Mouse (Mus musculus) 416B (cell line): ENCODE measurements at regions not wholly inside any gene's neighbourhood (a gene's known extent, or its start where the extent isn't known, plus 50 kb on each side); places are given as distances from the start of the nearest gene placed in this dataset.

ENCODE experiments used
- DNase-seq: peaks from one replicate; pipeline ENCODE4 v3.0.0; 2011; ENCODE audit warnings: low read depth

GRCm38 (mm10) chr15:27270203-27270602 is 196.3 kb upstream of the Ank start:
- no peak for DNase-seq

- DNase-seq, result peak; percentile 3
Measured at GRCm38 (mm10) chr15:27282279-27282678, 184.2 kb upstream of the Ank start.

- no peak for DNase-seq
Measured at GRCm38 (mm10) chr15:27303856-27304255, 162.6 kb upstream of the Ank start.

DNA sequence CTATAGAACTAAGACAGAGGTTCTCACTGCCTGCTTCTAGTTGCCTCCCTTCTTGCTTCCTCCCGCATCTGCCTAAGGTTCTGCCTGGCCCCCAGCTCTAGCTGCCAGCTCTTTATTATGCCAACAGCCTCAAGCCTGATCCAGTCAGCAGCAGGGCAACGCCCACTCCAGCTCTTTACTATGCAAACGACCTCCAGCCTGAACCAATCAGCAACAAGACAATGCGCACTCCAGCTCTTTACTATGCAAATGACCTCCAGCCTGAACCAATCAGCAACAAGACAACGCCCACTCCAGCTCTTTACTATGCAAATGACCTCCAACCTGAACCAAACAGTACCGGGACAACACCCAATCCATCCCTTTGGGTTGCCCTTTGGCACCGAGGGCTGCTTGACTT is 162.2 kb upstream of the Ank start:
- no peak for DNase-seq

- no peak for DNase-seq
Measured at GRCm38 (mm10) chr15:27305035-27305434, 161.4 kb upstream of the Ank start.

DNA sequence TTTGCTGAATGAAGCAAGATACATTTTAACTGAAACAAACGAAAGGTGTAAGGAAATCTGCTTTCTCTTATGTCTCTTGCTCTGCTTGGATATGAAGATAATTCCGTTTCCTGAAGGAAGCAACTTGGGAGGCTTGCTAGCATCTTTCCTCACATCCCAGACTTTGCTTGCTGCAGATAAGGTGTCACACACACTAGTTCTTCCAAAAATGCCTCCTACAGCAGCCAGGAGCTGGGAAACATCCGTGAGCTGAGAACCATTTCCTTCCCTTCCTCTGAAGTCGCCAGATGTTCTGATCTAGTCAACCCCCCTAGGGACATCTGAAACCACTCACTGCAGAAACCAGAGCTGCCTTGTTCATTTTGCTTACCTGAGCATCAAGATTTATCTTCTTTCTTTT is 157.8 kb upstream of the Ank start:
- DNase-seq, result no peak

DNA sequence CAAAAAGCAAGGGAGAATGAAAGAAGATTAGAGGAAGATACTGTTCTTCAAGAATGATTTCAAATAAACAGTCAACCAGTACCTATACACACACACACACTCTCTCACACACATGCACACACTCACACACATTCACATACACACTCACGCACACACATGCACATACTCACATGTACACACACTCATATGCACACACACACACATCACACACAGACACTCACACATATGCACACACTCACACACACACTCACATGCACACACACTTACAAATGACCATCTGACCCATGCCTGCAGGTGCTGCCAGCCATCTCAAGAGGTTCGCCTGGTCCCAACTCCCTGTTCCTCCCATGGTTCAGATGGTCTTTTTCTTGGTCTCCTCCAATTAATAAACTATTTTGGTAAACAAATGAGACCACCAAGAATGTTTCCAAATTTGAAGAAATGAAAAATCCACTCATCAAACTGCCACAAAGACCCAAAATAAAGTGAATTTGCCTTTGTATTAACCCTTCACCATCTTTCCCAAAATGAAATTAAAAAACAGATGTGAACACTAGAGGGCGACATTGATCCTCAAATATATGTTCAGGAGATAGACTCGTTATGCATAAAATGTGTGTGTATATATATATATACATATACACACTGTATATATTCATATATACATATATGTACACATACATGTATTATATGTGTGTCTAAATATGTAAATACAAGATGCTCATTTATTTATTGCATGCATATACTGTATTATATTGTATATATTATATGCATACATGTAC is 150.3 kb upstream of the Ank start:
- DNase-seq, result peak; percentile 60

- DNase-seq, result no peak
Measured at GRCm38 (mm10) chr15:27316746-27317129, 149.7 kb upstream of the Ank start.

DNA sequence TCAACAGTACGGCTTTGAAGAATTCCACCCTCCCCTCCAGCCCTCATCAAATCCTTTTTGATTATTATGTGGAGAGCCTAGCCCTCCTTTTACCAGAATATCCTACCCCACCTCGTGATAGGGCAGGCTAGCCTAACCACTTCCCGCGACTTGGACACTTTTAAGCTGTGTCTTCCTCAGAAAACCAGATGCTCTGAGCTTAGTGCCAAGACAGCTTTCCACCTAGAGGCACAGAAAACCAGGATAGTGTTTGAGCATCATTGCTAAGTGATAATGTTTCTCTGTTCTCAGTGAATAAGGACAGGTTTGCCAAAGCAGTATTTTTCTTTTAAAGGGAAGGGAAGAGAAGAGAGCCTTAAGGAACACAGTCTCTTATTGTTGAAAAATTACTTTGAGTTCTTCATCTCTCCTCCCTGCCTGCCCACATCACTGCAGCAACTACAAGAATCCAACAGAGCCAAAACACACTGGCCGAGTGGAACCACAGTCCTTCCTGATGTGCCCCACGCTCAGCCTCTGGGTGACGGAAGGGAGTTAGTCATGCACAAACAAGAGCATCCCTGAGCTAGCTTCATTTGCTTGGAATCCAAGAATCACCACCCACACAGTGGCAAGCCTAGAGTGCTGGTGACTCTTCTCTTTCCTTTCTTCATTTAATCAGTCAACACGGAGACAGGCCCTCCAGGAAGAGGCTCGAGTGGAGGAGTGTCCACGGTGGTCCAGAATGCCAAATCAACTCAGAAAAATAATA is 144.4 kb upstream of the Ank start:
- DNase-seq, result peak; percentile 20

DNA sequence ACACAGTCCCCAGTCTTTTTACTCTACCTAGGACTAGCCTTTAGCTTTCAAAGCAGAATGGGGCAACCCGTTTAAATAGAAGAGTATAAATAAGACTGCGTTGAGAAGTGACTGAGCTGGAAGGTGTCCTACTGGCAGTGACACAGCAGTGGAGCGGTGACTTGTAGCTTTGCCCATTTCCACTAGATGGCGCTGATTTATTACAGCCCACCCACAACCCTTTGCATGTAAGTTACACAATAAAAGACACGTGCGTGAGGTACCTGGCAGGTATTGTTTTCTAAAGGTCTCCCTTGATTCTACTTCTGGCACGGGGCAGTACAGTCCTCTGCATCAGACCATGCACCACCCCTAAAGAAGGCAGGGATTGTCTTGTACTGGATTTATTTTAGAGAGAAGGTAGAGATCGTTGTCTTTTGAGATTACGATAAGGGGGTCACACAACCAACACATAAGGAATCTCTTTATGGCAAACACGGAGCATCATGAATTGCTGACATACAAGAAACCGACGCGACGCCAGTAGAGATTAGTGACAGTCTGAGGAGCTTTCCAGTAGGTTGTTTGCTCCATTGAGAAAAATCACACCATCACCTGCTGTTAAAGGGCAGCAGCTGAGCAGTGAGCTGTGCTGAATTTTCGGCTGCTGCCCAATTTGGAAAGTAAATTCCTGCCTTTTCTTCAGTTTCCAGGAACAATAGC is 140.5 kb upstream of the Ank start:
- peak; percentile 72 for DNase-seq

GRCm38 (mm10) chr15:27326549-27326876 is 140.0 kb upstream of the Ank start:
- DNase-seq, result no peak

- DNase-seq, result peak; percentile 36
Measured at GRCm38 (mm10) chr15:27327744-27328143, 138.7 kb upstream of the Ank start.

GRCm38 (mm10) chr15:27328441-27328840 is 138.0 kb upstream of the Ank start:
- DNase-seq, result no peak

DNA sequence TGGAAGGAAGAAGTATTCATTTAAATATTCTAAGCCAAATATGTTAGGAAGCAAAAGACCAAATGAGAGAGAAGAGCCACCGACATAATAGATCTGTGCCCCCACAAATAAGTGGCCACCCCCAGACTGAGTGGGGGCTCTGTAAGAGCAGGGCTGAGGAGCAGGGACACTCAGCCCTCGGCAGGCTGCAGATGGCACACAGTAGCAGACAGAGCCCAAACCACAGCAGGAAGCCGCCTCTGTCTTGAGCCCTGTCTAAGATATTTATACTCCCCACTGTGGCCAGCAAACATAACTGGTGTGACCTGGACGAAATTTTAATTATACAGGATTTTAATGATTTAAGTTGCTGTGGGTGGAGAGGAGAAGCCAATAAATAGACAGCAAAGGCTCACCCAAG is 126.4 kb upstream of the Ank start:
- peak; percentile 44 for DNase-seq

DNA sequence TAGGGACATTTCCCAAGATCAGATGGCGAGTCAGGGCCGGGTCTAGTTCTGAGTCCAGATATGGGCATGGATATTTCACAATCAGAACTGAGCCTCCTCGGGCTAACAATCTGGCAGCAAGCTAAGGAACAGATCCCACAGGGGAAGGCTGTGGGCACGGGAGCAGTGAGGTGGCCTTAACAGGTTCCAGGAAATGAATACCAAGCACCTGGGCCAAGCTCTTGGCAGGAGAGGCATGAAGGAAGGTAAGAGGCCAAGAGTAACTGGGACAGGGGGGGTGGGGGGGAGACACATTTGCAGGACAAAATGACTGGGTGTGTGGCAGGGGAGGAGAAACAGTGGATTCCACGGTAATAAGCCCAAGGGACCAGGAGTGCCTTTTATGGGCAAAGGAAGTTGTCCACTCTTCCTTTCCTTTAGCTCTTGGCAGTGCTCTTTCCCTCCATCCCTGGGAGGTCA is 124.9 kb upstream of the Ank start:
- DNase-seq, result no peak

DNA sequence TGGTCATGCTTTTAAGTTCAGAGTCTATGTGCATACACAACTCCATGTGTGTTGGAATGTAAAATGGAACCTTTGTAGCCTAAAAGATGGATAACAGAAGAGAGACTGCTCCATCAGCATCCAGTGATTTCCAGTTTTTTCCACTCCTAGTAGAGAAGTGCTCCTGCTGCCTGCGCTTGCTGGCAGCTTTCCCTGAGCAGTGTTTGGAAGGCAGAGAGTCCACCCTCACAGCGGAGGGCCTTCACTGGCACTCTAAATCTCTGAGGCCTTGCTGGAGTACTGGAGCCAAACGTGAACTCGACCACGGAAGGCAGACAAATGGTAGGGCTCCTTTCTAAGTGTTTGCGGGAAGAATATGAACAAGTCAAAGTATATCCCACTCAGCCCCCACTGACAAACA is 108.0 kb upstream of the Ank start:
- DNase-seq, result no peak

GRCm38 (mm10) chr15:27359271-27359670 is 107.2 kb upstream of the Ank start:
- DNase-seq, result no peak

GRCm38 (mm10) chr15:27374517-27374916 is 92.0 kb upstream of the Ank start:
- no peak for DNase-seq

DNA sequence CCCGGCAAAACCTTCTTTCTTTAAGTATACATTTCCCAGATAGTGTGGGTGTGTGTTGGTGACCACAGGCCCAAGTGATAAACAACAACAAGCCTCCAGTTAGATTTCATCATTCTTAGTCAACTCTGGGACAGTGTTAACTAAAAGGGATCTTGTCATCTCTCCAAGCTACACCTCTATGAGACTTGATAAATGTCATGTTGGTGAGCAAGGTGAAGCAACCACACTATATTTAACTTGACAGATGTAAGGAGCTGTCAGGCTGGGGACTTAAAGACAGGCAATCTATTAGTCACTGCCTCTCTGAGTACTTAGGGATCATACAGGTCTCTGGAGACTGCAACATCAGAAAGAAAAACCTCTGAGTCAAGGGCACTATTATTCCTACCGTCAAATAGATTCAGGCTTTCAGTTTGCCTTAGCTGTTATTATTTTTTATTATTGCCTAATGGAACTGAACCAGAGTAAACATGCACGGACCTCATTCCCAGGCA is 87.8 kb upstream of the Ank start:
- no peak for DNase-seq

- no peak for DNase-seq
Measured at GRCm38 (mm10) chr15:27380436-27380945, 86.0 kb upstream of the Ank start.

DNA sequence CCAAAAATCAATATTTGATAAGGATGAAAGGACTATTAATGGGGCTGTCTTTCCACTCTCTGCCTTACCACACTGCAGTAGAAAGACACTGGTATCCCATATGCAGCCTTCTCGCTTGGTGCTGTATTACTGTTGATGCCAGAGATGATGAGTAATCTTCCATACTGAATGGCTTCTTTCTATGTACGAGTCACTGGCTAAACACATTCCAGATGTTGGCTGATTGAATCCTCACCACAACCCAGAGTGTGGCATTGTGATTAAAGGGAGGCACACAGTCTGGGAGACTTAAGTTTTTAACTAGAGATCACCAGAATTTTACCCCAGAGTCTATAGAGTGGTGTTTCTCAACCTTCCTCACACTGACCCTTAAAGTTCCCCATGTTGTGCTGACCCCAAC is 84.9 kb upstream of the Ank start:
- no peak for DNase-seq

GRCm38 (mm10) chr15:27390567-27390966 is 75.9 kb upstream of the Ank start:
- DNase-seq, result peak; percentile 42

GRCm38 (mm10) chr15:27405721-27406161 is 60.7 kb upstream of the Ank start:
- peak; percentile 33 for DNase-seq
